Mouse (Mus musculus) G1E (cell line): ENCODE data around the gene Setmar.

Experiments used
- CTCF ChIP-seq: IDR thresholded peaks from 2 replicates; pipeline ENCODE4 v1.5.1; 2012; ENCODE audit warnings: low read depth, low read length, inconsistent platforms, mixed read lengths
- GATA1 ChIP-seq: IDR thresholded peaks from 2 replicates; pipeline ENCODE4 v1.6.1; 2012; ENCODE audit warnings: borderline replicate concordance, low read length, inconsistent platforms, mixed read lengths
- GATA2 ChIP-seq: IDR thresholded peaks from 2 replicates; pipeline ENCODE4 v1.6.1; 2012; ENCODE audit warnings: low read depth, low read length, inconsistent platforms, borderline replicate concordance
- POLR2AphosphoS5 ChIP-seq: IDR thresholded peaks from 2 replicates; pipeline ENCODE4 v1.6.1; 2012; ENCODE audit warnings: low read depth, low read length, inconsistent platforms; ENCODE audit not compliant: insufficient replicate concordance
- TAL1 ChIP-seq: conservative IDR thresholded peaks from 2 replicates; pipeline ENCODE4 v1.6.1; 2012; ENCODE audit warnings: low read depth, low read length, inconsistent platforms, mixed read lengths

DNA sequence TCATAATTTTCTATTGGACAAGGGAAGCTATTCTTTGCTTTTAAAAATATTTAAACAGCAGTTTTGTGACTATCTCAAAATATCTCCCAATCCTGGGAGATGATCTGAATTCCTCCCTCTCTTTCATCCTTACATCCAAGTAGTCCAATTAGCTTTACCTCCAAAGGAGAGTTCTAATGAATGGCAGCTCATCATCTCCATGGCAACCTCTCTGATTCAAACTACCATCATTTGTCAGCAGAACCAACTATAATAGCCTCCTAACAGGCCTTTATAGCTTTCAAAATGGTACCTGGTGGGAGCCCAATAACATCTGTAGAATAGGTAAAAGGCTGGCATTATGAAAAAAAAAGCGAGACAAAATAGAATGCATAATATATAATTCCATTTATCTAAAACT is 60.6 kb downstream of the Setmar start:
- no peak for TF ChIP-seq GATA1
- no peak for TF ChIP-seq CTCF
- no peak for TF ChIP-seq GATA2
- no peak for TF ChIP-seq TAL1
- no peak for TF ChIP-seq POLR2AphosphoS5
